Mouse (Mus musculus) right cerebral cortex, postnatal 36 days (tissue): ENCODE measurements around the gene Serpina3k.
A peak's percentile ranks its signal among the peaks of the same experiment; 100 is the strongest.
"Not testable (repeated sequence)": the region's sequence is repeated elsewhere in the genome, so short reads cannot be mapped to it uniquely, and the experiment has no call there.

Experiments
- DNase-seq, 2 experiments: peaks; one replicate each; pipeline ENCODE4 v3.0.0; 2022; ENCODE audit warnings: low spot score in 2 of 2, mixed read lengths in 1 of 2

Serpina3k gene

GRCm38 (mm10) chr12:104338226-104338625 is at the start of gene Serpina3k, which contains the start of gene Serpina3m:
Gene Serpina3k (plus strand): TSS chr12:104338486.
Gene Serpina3m (plus strand): TSS chr12:104338486.
- not testable (repeated sequence) for DNase-seq

- no peak for DNase-seq
Measured at GRCm38 (mm10) chr12:104289872-104290271, 48.4 kb upstream of the Serpina3k start.

- DNase-seq = peak in 1 of 2 experiments; percentile 27
Measured at GRCm38 (mm10) chr12:104293963-104294362, 44.3 kb upstream of the Serpina3k start.

GRCm38 (mm10) chr12:104298049-104298448 is 40.2 kb upstream of the Serpina3k start:
- DNase-seq = peak in 1 of 2 experiments; percentile 15

GRCm38 (mm10) chr12:104305991-104306390 is 32.3 kb upstream of the Serpina3k start:
- no peak for DNase-seq

- no peak for DNase-seq
Measured at GRCm38 (mm10) chr12:104314253-104314652, 24.0 kb upstream of the Serpina3k start, which contains the start of gene Serpina3j. Gene Serpina3j (plus strand): TSS chr12:104314553.

GRCm38 (mm10) chr12:104322454-104322853 is 15.8 kb upstream of the Serpina3k start:
- no peak for DNase-seq

GRCm38 (mm10) chr12:104331701-104332100 is 6.6 kb upstream of the Serpina3k start:
- no peak for DNase-seq

- not testable (repeated sequence) for DNase-seq
Measured at GRCm38 (mm10) chr12:104336873-104337272, 1.4 kb upstream of the Serpina3k start.

GRCm38 (mm10) chr12:104338705-104339104 is 419 bp downstream of the Serpina3k start:
- no peak for DNase-seq

- DNase-seq = not testable (repeated sequence)
Measured at GRCm38 (mm10) chr12:104342489-104342888, 4.2 kb downstream of the Serpina3k start.

- DNase-seq = no peak
Measured at GRCm38 (mm10) chr12:104345181-104345580, 6.9 kb downstream of the Serpina3k start.

GRCm38 (mm10) chr12:104345707-104346106 is 7.4 kb downstream of the Serpina3k start:
- DNase-seq = no peak

GRCm38 (mm10) chr12:104347091-104347490 is 8.8 kb downstream of the Serpina3k start:
- DNase-seq = no peak

GRCm38 (mm10) chr12:104351812-104352211 is 13.5 kb downstream of the Serpina3k start:
- peak; percentile 8 to 14 for DNase-seq

- DNase-seq = no peak
Measured at GRCm38 (mm10) chr12:104356006-104356405, 17.7 kb downstream of the Serpina3k start.

GRCm38 (mm10) chr12:104369986-104370385 is 31.7 kb downstream of the Serpina3k start:
- no peak for DNase-seq

- not testable (repeated sequence) for DNase-seq
Measured at GRCm38 (mm10) chr12:104377179-104377578, 38.9 kb downstream of the Serpina3k start.

GRCm38 (mm10) chr12:104378351-104378750 is 40.1 kb downstream of the Serpina3k start:
- DNase-seq = not testable (repeated sequence)

- not testable (repeated sequence) for DNase-seq
Measured at GRCm38 (mm10) chr12:104378815-104379214, 40.5 kb downstream of the Serpina3k start.

- no peak for DNase-seq
Measured at GRCm38 (mm10) chr12:104379856-104380255, 41.6 kb downstream of the Serpina3k start.

- not testable (repeated sequence) for DNase-seq
Measured at GRCm38 (mm10) chr12:104381071-104381604, 42.9 kb downstream of the Serpina3k start.

GRCm38 (mm10) chr12:104385987-104386386 is 47.7 kb downstream of the Serpina3k start:
- not testable (repeated sequence) for DNase-seq

GRCm38 (mm10) chr12:104386878-104387277 is 48.6 kb downstream of the Serpina3k start:
- not testable (repeated sequence) for DNase-seq
